In the genomic region with DNA sequence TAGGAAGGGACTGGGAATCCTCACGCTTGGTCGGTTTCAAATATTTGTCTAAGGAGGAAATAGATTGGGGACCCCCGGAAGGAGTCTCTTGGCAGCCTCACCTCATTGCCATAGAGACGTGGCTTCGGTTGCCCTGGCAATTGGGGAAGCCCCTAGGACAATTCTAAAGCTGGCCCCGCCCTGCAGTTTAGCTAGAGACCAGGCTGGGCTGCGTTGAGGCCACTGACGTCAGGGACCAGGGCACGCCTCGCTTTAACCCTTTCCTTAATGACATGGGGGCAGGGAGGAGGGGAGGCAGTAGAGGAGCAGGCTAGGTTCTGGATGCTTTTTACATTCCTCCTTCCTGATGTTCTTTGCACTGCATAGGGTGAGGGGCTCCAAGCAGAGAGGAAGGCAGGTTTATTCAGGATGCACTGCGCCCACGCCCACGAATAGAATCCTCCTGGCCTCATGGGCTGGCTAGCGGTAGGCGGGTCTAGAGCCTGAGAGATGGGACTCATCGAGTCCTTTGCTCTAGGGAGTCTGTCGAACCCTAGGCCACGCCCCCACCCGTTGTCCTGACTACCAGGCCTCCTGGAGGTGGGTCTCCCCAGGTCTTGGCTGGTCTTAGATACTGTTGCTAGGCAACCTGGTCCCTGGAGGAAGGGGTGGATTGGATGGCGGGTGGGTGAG, we compare ENCODE assay signal across 8 mouse cellular contexts. TPM values are rescaled to one million over a fixed set of nuclear protein-coding genes. Genes with fewer than 3 reads are reported as not detected.
DNase-seq lines count a peak whose midpoint lies in the region; ATAC-seq and TF ChIP-seq lines count a peak whose summit lies in the region.

No protein-coding gene starts in this region.

- no peak for TF ChIP-seq CTCF in ES-Bruce4 (IDR thresholded peaks at IDR 0.05; ENCODE audit: low read depth, low read length)
- no peak for TF ChIP-seq CTCF in brain, embryonic 14.5 days (IDR thresholded peaks at IDR 0.05; ENCODE audit: borderline replicate concordance, extremely low read depth, insufficient read depth, insufficient read length)
- TF ChIP-seq CTCF in lung, postnatal 0 days (IDR thresholded peaks at IDR 0.05) = no peak

- H3K9me3 ChIP-seq in ES-Bruce4 (replicated peaks; ENCODE audit: control insufficient read depth, insufficient read depth, low read length, poor library complexity, severe bottlenecking) = no peaks in the 10 kb centered on the region
- no peaks in the 10 kb centered on the region for H3K9me3 ChIP-seq in forebrain, embryonic 13.5 days (replicated peaks)
- no peaks in the 10 kb centered on the region for H3K9me3 ChIP-seq in heart, embryonic 16.5 days (replicated peaks; ENCODE audit: control insufficient read depth, low read length)
- no peaks in the 10 kb centered on the region for H3K9me3 ChIP-seq in lung, postnatal 0 days (ENCODE audit: low read length)

- H3K27me3 ChIP-seq in ES-Bruce4 (ENCODE audit: control insufficient read depth, insufficient read depth, low read length, poor library complexity, severe bottlenecking) = no peaks in the 10 kb centered on the region
- H3K27me3 ChIP-seq in forebrain, embryonic 13.5 days = no peaks in the 10 kb centered on the region
- H3K27me3 ChIP-seq in heart, embryonic 16.5 days (ENCODE audit: control insufficient read depth, insufficient read depth, low read length) = no peaks in the 10 kb centered on the region; the same call in 1 of the 2 replicates
- no peaks in the 10 kb centered on the region for H3K27me3 ChIP-seq in lung, postnatal 0 days (replicated peaks; ENCODE audit: insufficient read depth, low read length)

- no peak for TF ChIP-seq POLR2A in ES-Bruce4 (IDR thresholded peaks at IDR 0.05; ENCODE audit: insufficient read depth, low read length)
- no peak for TF ChIP-seq POLR2A in brain, embryonic 14.5 days (IDR thresholded peaks at IDR 0.05; ENCODE audit: borderline replicate concordance, extremely low read depth, insufficient read depth, insufficient read length, poor library complexity, severe bottlenecking)

- peak; percentile 99 for DNase-seq in brain, embryonic 14.5 days (ENCODE audit: low read depth)
- peak; percentile 92 for DNase-seq in layer of hippocampus, adult 9-11 months
- DNase-seq in lung, postnatal 0 days (ENCODE audit: low spot score) = peak; percentile 81
- peak; percentile 57 for DNase-seq in ovary, postnatal 36 days (ENCODE audit: low spot score)
- DNase-seq in thymus, postnatal 36 days = peak; percentile 60 to 77

- peaks cover 5% of the 10 kb centered on the region for H3K4me1 ChIP-seq in ES-Bruce4 (ENCODE audit: control insufficient read depth, insufficient read depth, low read length)
- H3K4me1 ChIP-seq in forebrain, embryonic 13.5 days = peaks cover 65% of the 10 kb centered on the region
- H3K4me1 ChIP-seq in heart, embryonic 16.5 days (ENCODE audit: control insufficient read depth, insufficient read depth, low read length) = peaks cover 29% of the 10 kb centered on the region
- peaks cover 7% of the 10 kb centered on the region; the same call in 1 of the 2 replicates for H3K4me1 ChIP-seq in lung, postnatal 0 days (ENCODE audit: insufficient read depth, low read depth, low read length)

- TF ChIP-seq EP300 in ES-Bruce4 (IDR thresholded peaks at IDR 0.05; ENCODE audit: insufficient read depth, low read depth, low read length) = no peak
- TF ChIP-seq EP300 in lung, postnatal 0 days (IDR thresholded peaks at IDR 0.05) = no peak

- WGBS in forebrain, embryonic 13.5 days = 0% methylated on average over 20 of the region's 20 CpGs
- WGBS in heart, embryonic 16.5 days = 4% methylated on average over 20 of the region's 20 CpGs
- 3% methylated on average over 20 of the region's 20 CpGs for WGBS in lung, postnatal 0 days

- peak overlapping the region; percentile 67 for H3K4me2 ChIP-seq in forebrain, embryonic 13.5 days
- peak overlapping the region; percentile 62 for H3K4me2 ChIP-seq in heart, embryonic 16.5 days (ENCODE audit: low read depth, low read length)
- peak overlapping the region; percentile 25 for H3K4me2 ChIP-seq in lung, postnatal 0 days (replicated peaks; ENCODE audit: low read depth, low read length)

- no peak overlapping the region for H3K27ac ChIP-seq in ES-Bruce4 (ENCODE audit: insufficient read depth, low read length)
- peak overlapping the region; percentile 98 for H3K27ac ChIP-seq in forebrain, embryonic 13.5 days
- H3K27ac ChIP-seq in heart, embryonic 16.5 days (ENCODE audit: low read length) = peak overlapping the region; percentile 69
- no peak overlapping the region for H3K27ac ChIP-seq in lung, postnatal 0 days (ENCODE audit: low read length)

- peak overlapping the region; percentile 62 for H3K4me3 ChIP-seq in ES-Bruce4 (ENCODE audit: low read depth, low read length)
- H3K4me3 ChIP-seq in forebrain, embryonic 13.5 days = peak overlapping the region; percentile 38
- peak overlapping the region; percentile 29 for H3K4me3 ChIP-seq in heart, embryonic 16.5 days (ENCODE audit: low read length)
- no peak overlapping the region for H3K4me3 ChIP-seq in lung, postnatal 0 days (ENCODE audit: low read depth, low read length)

- no peak overlapping the region for H3K9ac ChIP-seq in ES-Bruce4 (ENCODE audit: low read depth, poor library complexity, severe bottlenecking)
- peak overlapping the region; percentile 60 for H3K9ac ChIP-seq in forebrain, embryonic 13.5 days
- peak overlapping the region; percentile 23; the same call in 1 of the 2 replicates for H3K9ac ChIP-seq in heart, embryonic 16.5 days (ENCODE audit: low read length)
- no peak overlapping the region; the same call in 1 of the 2 replicates for H3K9ac ChIP-seq in lung, postnatal 0 days (replicated peaks; ENCODE audit: low read depth)

- H3K36me3 ChIP-seq in ES-Bruce4 (ENCODE audit: control insufficient read depth, insufficient read depth, low read length, poor library complexity, severe bottlenecking) = no peaks in the 10 kb centered on the region
- H3K36me3 ChIP-seq in forebrain, embryonic 13.5 days (ENCODE audit: poor library complexity, severe bottlenecking) = peaks cover 35% of the 10 kb centered on the region
- H3K36me3 ChIP-seq in heart, embryonic 16.5 days (ENCODE audit: control insufficient read depth, insufficient read depth) = peaks cover 3% of the 10 kb centered on the region; the same call in 1 of the 2 replicates
- no peaks in the 10 kb centered on the region; the same call in 1 of the 2 replicates for H3K36me3 ChIP-seq in lung, postnatal 0 days (ENCODE audit: insufficient read depth, low read length)

- peak; percentile 92 for ATAC-seq in forebrain, embryonic 13.5 days
- peak; percentile 67 for ATAC-seq in heart, embryonic 16.5 days (replicated peaks; ENCODE audit: extremely low read depth, insufficient read depth, low FRiP score)
- peak; percentile 78 for ATAC-seq in lung, postnatal 0 days

RNA-seq across cellular contexts. Expression of gene Dlg4, which starts 12.5 kb away (rescaled TPM):
- polyA plus RNA-seq in ES-Bruce4 (2011; ENCODE audit: insufficient read depth, insufficient read length, low read depth, missing spikeins) = 17.1 and 25.7 TPM in 2 replicates
- 231 and 306 TPM in 2 replicates for polyA plus RNA-seq in brain, embryonic 14.5 days (2012; rRNA removed)
- polyA plus RNA-seq in forebrain, embryonic 13.5 days (2015; fragmentation: Nextera tagmentation; extraction: Ambion mirVana) = 26.2 and 31.1 TPM in 2 replicates
- polyA plus RNA-seq in heart, embryonic 16.5 days (2015; fragmentation: Nextera tagmentation; extraction: Ambion mirVana) = 4.6 and 4.7 TPM in 2 replicates
- polyA plus RNA-seq in lung, postnatal 0 days (2015; fragmentation: Nextera tagmentation; extraction: Ambion mirVana) = 2.0 and 2.1 TPM in 2 replicates

RNA-seq across cellular contexts. Expression of gene Acadvl, which starts 14.1 kb away (rescaled TPM):
- 17.1 and 19.8 TPM in 2 replicates for polyA plus RNA-seq in ES-Bruce4 (2011; ENCODE audit: insufficient read depth, insufficient read length, low read depth, missing spikeins)
- 36.0 and 43.9 TPM in 2 replicates for polyA plus RNA-seq in brain, embryonic 14.5 days (2012; rRNA removed)
- 48.7 and 51.3 TPM in 2 replicates for polyA plus RNA-seq in forebrain, embryonic 13.5 days (2015; fragmentation: Nextera tagmentation; extraction: Ambion mirVana)
- 276 and 298 TPM in 2 replicates for polyA plus RNA-seq in heart, embryonic 16.5 days (2015; fragmentation: Nextera tagmentation; extraction: Ambion mirVana)
- polyA plus RNA-seq in lung, postnatal 0 days (2015; fragmentation: Nextera tagmentation; extraction: Ambion mirVana) = 92.0 and 95.2 TPM in 2 replicates

RNA-seq across cellular contexts. Expression of gene Asgr1, which starts 24.6 kb away (rescaled TPM):
- not detected in 2 replicates for polyA plus RNA-seq in ES-Bruce4 (2011; ENCODE audit: insufficient read depth, insufficient read length, low read depth, missing spikeins)
- 1.2 and 1.8 TPM in 2 replicates for polyA plus RNA-seq in brain, embryonic 14.5 days (2012; rRNA removed)
- 0.37 and 0.59 TPM in 2 replicates for polyA plus RNA-seq in forebrain, embryonic 13.5 days (2015; fragmentation: Nextera tagmentation; extraction: Ambion mirVana)
- not detected in 2 replicates for polyA plus RNA-seq in heart, embryonic 16.5 days (2015; fragmentation: Nextera tagmentation; extraction: Ambion mirVana)
- 0.81 TPM in 2 replicates for polyA plus RNA-seq in lung, postnatal 0 days (2015; fragmentation: Nextera tagmentation; extraction: Ambion mirVana)

RNA-seq across cellular contexts. Expression of gene Dvl2, which starts 28.9 kb away (rescaled TPM):
- 60.1 and 63.3 TPM in 2 replicates for polyA plus RNA-seq in ES-Bruce4 (2011; ENCODE audit: insufficient read depth, insufficient read length, low read depth, missing spikeins)
- 36.8 and 45.7 TPM in 2 replicates for polyA plus RNA-seq in brain, embryonic 14.5 days (2012; rRNA removed)
- polyA plus RNA-seq in forebrain, embryonic 13.5 days (2015; fragmentation: Nextera tagmentation; extraction: Ambion mirVana) = 31.8 and 35.4 TPM in 2 replicates
- polyA plus RNA-seq in heart, embryonic 16.5 days (2015; fragmentation: Nextera tagmentation; extraction: Ambion mirVana) = 17.1 and 19.2 TPM in 2 replicates
- 14.6 and 15.1 TPM in 2 replicates for polyA plus RNA-seq in lung, postnatal 0 days (2015; fragmentation: Nextera tagmentation; extraction: Ambion mirVana)

RNA-seq across cellular contexts. Expression of gene Phf23, which starts 33.7 kb away (rescaled TPM):
- polyA plus RNA-seq in ES-Bruce4 (2011; ENCODE audit: insufficient read depth, insufficient read length, low read depth, missing spikeins) = 75.6 and 83.0 TPM in 2 replicates
- 49.2 and 54.9 TPM in 2 replicates for polyA plus RNA-seq in brain, embryonic 14.5 days (2012; rRNA removed)
- 78.5 and 79.9 TPM in 2 replicates for polyA plus RNA-seq in forebrain, embryonic 13.5 days (2015; fragmentation: Nextera tagmentation; extraction: Ambion mirVana)
- 42.0 and 43.9 TPM in 2 replicates for polyA plus RNA-seq in heart, embryonic 16.5 days (2015; fragmentation: Nextera tagmentation; extraction: Ambion mirVana)
- polyA plus RNA-seq in lung, postnatal 0 days (2015; fragmentation: Nextera tagmentation; extraction: Ambion mirVana) = 57.5 and 61.3 TPM in 2 replicates

Comparison
In these comparisons a context has a peak if more than half of its experiments do, and no peak if none do; other contexts are left out.
1. H3K27ac ChIP-seq: peak in forebrain, embryonic 13.5 days (single experiment) and heart, embryonic 16.5 days (single experiment); none in ES-Bruce4 (single experiment) and lung, postnatal 0 days (single experiment).
2. H3K9ac ChIP-seq: peak in forebrain, embryonic 13.5 days (single experiment) and heart, embryonic 16.5 days (single experiment); none in ES-Bruce4 (single experiment) and lung, postnatal 0 days (single experiment).
3. Peak in every context shown above with its lines, with median percentiles within 50 percentile points of each other: DNase-seq, ATAC-seq and H3K4me2 ChIP-seq.